Comparison of ENCODE assay signal across 8 mouse cellular contexts in the genomic region with DNA sequence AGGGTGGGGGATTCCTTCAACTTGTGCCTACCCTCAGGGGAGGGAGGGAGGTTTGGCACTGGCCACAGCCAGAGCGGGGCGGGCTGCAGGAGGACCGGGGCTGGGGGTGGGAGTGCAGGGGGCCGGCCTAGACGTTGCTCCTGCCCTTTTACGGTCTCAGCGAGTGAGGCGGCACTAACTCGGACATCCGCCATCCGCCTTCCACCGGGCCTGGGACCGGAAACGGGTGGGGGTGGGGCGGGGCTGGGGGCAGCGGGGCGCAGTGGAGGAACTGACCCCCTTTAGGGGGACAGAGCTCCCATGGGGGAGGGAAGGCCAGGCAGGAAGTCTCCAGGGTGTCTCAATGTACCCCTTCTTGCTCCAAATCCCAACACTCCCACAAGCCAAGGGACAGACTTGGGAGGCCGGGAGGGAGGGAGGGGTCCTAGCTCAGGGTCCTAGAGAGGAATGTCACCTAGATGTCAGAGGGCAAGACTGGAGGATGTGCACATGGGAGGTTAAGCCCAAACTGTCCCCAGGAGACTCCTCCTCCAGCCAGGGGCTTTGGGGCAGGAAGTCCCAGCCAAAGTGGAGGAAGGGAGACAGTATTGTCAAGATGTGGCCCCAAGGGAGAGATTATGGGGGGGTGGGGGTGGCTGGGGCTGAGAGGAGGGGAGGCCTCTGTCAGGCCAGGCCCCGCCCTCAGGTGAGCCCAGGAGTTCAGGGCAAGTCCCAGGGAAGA. TPM values are rescaled to one million over a fixed set of nuclear protein-coding genes. Genes with fewer than 3 reads are reported as not detected.
DNase-seq lines count a peak whose midpoint lies in the region; ATAC-seq and TF ChIP-seq lines count a peak whose summit lies in the region.

No protein-coding gene starts in this region.

- H3K27ac ChIP-seq in liver, embryonic 14.5 days, result peak overlapping the region; percentile 94
- H3K27ac ChIP-seq in neural tube, embryonic 12.5 days, result no peak overlapping the region

- H3K9me3 ChIP-seq in liver, embryonic 14.5 days (ENCODE audit: control insufficient read depth, low read length), result no peaks in the 10 kb centered on the region
- H3K9me3 ChIP-seq in neural tube, embryonic 12.5 days, result no peaks in the 10 kb centered on the region

- H3K27me3 ChIP-seq in liver, embryonic 14.5 days (ENCODE audit: control insufficient read depth, insufficient read depth, low read length), result no peaks in the 10 kb centered on the region
- H3K27me3 ChIP-seq in neural tube, embryonic 12.5 days (replicated peaks), result no peaks in the 10 kb centered on the region

- H3K4me2 ChIP-seq in liver, embryonic 14.5 days (ENCODE audit: low read depth), result peak overlapping the region; percentile 100
- peak overlapping the region; percentile 96 for H3K4me2 ChIP-seq in neural tube, embryonic 12.5 days (replicated peaks)

- H3K4me3 ChIP-seq in liver, embryonic 14.5 days (ENCODE audit: insufficient read depth in 1 of 2, low read depth in 2 of 2, low read length in 2 of 2), result peak overlapping the region; percentile 93 to 98
- peak overlapping the region; percentile 97 for H3K4me3 ChIP-seq in neural tube, embryonic 12.5 days

- DNase-seq in cerebellum, postnatal 10 days, result peak; percentile 70
- no peak for DNase-seq in cerebellum, adult 9-11 months
- DNase-seq in adrenal gland, postnatal 10 days, result peak; percentile 77
- peak; percentile 59 for DNase-seq in gastrocnemius, postnatal 10 days
- peak; percentile 72 for DNase-seq in induced T-regulatory cell, adult 2 months (ENCODE audit: low read depth)
- DNase-seq in liver, embryonic 14.5 days (ENCODE audit: low read depth in 3 of 3, low spot score in 3 of 3), result no peak
- DNase-seq in c-Kit-positive CD71-positive TER-119-positive erythroid progenitor cells, embryonic 14.5 days (ENCODE audit: low spot score), result no peak

- ATAC-seq in liver, embryonic 14.5 days (ENCODE audit: insufficient read depth), result peak; percentile 2; the same call in 1 of the 2 replicates
- no peak for ATAC-seq in neural tube, embryonic 12.5 days (ENCODE audit: low FRiP score, low read depth)

- peaks cover 49 to 51% of the 10 kb centered on the region in 2 experiments for H3K4me1 ChIP-seq in liver, embryonic 14.5 days (replicated peaks; ENCODE audit: control insufficient read depth in 2 of 2, insufficient read depth in 2 of 2, low read length in 1 of 2)
- peaks cover 24% of the 10 kb centered on the region for H3K4me1 ChIP-seq in neural tube, embryonic 12.5 days

- no peak for TF ChIP-seq EP300 in liver, embryonic 14.5 days (IDR thresholded peaks at IDR 0.05; ENCODE audit: low read depth)

- 0% methylated on average over 18 of the region's 19 CpGs for WGBS in liver, embryonic 14.5 days (ENCODE audit: insufficient replicate concordance)
- under 1% methylated on average over 19 of the region's 19 CpGs for WGBS in neural tube, embryonic 12.5 days

- no peak for TF ChIP-seq CTCF in liver, embryonic 14.5 days (IDR thresholded peaks at IDR 0.05; ENCODE audit: low read depth)

- peak overlapping the region; percentile 97 for H3K9ac ChIP-seq in liver, embryonic 14.5 days (replicated peaks)
- H3K9ac ChIP-seq in neural tube, embryonic 12.5 days, result peak overlapping the region; percentile 60

- no peaks in the 10 kb centered on the region; the same call in 1 of the 2 replicates for H3K36me3 ChIP-seq in liver, embryonic 14.5 days (replicated peaks; ENCODE audit: control insufficient read depth, insufficient read depth, low read depth)
- H3K36me3 ChIP-seq in neural tube, embryonic 12.5 days, result peaks cover 7% of the 10 kb centered on the region; the same call in 1 of the 2 replicates

RNA-seq across cellular contexts. Expression of a gene that starts 1.7 kb away (rescaled TPM):
- total RNA-seq in adrenal gland, postnatal 10 days (2021), result 10 to 100 TPM; 73.9 to 77.2 TPM
- total RNA-seq in gastrocnemius, postnatal 10 days (2021), result 10 to 100 TPM; 35.7 to 53.5 TPM
- polyA plus RNA-seq in liver, embryonic 14.5 days (2012; rRNA removed), result 35.3 and 39.9 TPM in 2 replicates
- 25.5 and 31.0 TPM in 2 replicates for polyA plus RNA-seq in liver, embryonic 14.5 days (2014; fragmentation: Nextera tagmentation; extraction: Ambion mirVana)
- 53.4 and 56.3 TPM in 2 replicates for polyA plus RNA-seq in neural tube, embryonic 12.5 days (2016; fragmentation: Nextera tagmentation; extraction: Ambion mirVana)

RNA-seq across cellular contexts. Expression of a gene that starts 10.0 kb away (rescaled TPM):
- total RNA-seq in adrenal gland, postnatal 10 days (2021), result under 1 TPM in 1 of 2 experiments, not detected in 1; 0.30 TPM
- total RNA-seq in gastrocnemius, postnatal 10 days (2021), result not detected
- polyA plus RNA-seq in liver, embryonic 14.5 days (2012; rRNA removed), result 0.04 TPM in 1 of 2 replicates, not detected in the other
- not detected in 2 replicates for polyA plus RNA-seq in liver, embryonic 14.5 days (2014; fragmentation: Nextera tagmentation; extraction: Ambion mirVana)
- 0.20 TPM in 1 of 2 replicates, not detected in the other for polyA plus RNA-seq in neural tube, embryonic 12.5 days (2016; fragmentation: Nextera tagmentation; extraction: Ambion mirVana)

RNA-seq across cellular contexts. Expression of a gene that starts 12.5 kb away (rescaled TPM):
- 10 to 100 TPM; 20.2 to 59.7 TPM for total RNA-seq in adrenal gland, postnatal 10 days (2021)
- total RNA-seq in gastrocnemius, postnatal 10 days (2021), result 100 to 1,000 TPM; 669 to 730 TPM
- 2.9 and 4.1 TPM in 2 replicates for polyA plus RNA-seq in liver, embryonic 14.5 days (2012; rRNA removed)
- 2.6 and 3.0 TPM in 2 replicates for polyA plus RNA-seq in liver, embryonic 14.5 days (2014; fragmentation: Nextera tagmentation; extraction: Ambion mirVana)
- polyA plus RNA-seq in neural tube, embryonic 12.5 days (2016; fragmentation: Nextera tagmentation; extraction: Ambion mirVana), result 91.1 and 99.1 TPM in 2 replicates

RNA-seq across cellular contexts. Expression of a gene that starts 40.0 kb away (rescaled TPM):
- 10 to 100 TPM in 1 of 2 experiments, 1 to 10 TPM in 1; 1.2 to 12.9 TPM for total RNA-seq in adrenal gland, postnatal 10 days (2021)
- 1 to 10 TPM in 1 of 2 experiments, under 1 TPM in 1; 0.80 to 1.7 TPM for total RNA-seq in gastrocnemius, postnatal 10 days (2021)
- 0.03 and 0.04 TPM in 2 replicates for polyA plus RNA-seq in liver, embryonic 14.5 days (2012; rRNA removed)
- polyA plus RNA-seq in liver, embryonic 14.5 days (2014; fragmentation: Nextera tagmentation; extraction: Ambion mirVana), result not detected in 2 replicates
- polyA plus RNA-seq in neural tube, embryonic 12.5 days (2016; fragmentation: Nextera tagmentation; extraction: Ambion mirVana), result 0.08 TPM in 1 of 2 replicates, not detected in the other

RNA-seq across cellular contexts. Expression of a gene that starts 41.7 kb away (rescaled TPM):
- total RNA-seq in adrenal gland, postnatal 10 days (2021), result 10 to 100 TPM; 26.5 to 26.6 TPM
- 10 to 100 TPM; 36.9 to 37.8 TPM for total RNA-seq in gastrocnemius, postnatal 10 days (2021)
- polyA plus RNA-seq in liver, embryonic 14.5 days (2012; rRNA removed), result 8.3 and 9.1 TPM in 2 replicates
- 12.8 and 14.6 TPM in 2 replicates for polyA plus RNA-seq in liver, embryonic 14.5 days (2014; fragmentation: Nextera tagmentation; extraction: Ambion mirVana)
- polyA plus RNA-seq in neural tube, embryonic 12.5 days (2016; fragmentation: Nextera tagmentation; extraction: Ambion mirVana), result 42.1 and 43.9 TPM in 2 replicates

Comparison
In these comparisons a context has a peak if more than half of its experiments do, and no peak if none do; other contexts are left out.
1. DNase-seq: peak in cerebellum, postnatal 10 days (2 of 2), adrenal gland, postnatal 10 days (single experiment), gastrocnemius, postnatal 10 days (single experiment) and induced T-regulatory cell, adult 2 months (single experiment); none in cerebellum, adult 9-11 months (single experiment), liver, embryonic 14.5 days (0 of 3) and c-Kit-positive CD71-positive TER-119-positive erythroid progenitor cells, embryonic 14.5 days (single experiment).
2. RNA of a gene that starts 12.5 kb away (total RNA-seq): 669 to 730 TPM in gastrocnemius, postnatal 10 days; 20.2 to 59.7 TPM in adrenal gland, postnatal 10 days; every median in the first group is over 10 times any median in the second.